Mouse (Mus musculus) skeletal muscle tissue, adult 2 months (tissue): Measurements from ENCODE around the gene Bud23.
"Not testable (repeated sequence)": the region's sequence is repeated elsewhere in the genome, so short reads cannot be mapped to it uniquely, and the experiment has no call there.

Experiments
- DNase-seq: peaks from one replicate; pipeline ENCODE4 v3.0.0-alpha.2; 2012; ENCODE audit warnings: low read depth, low spot score

Gene Bud23

GRCm38 (mm10) chr5:135072061-135072460, 7.3 kb upstream of the Bud23 start:
- no peak for DNase-seq

- DNase-seq: no peak
These were observed 5.7 kb upstream of the Bud23 start for GRCm38 (mm10) chr5:135070448-135070847.

GRCm38 (mm10) chr5:135066008-135066407, 1.2 kb upstream of the Bud23 start:
- no peak for DNase-seq

GRCm38 (mm10) chr5:135064382-135064766, 385 bp downstream of the Bud23 start:
- DNase-seq: no peak

GRCm38 (mm10) chr5:135063629-135064381, 954 bp downstream of the Bud23 start, which contains the start of gene Dnajc30:
Dnajc30 (plus strand) TSS chr5:135064202.
- DNase-seq: peak; percentile 97

- DNase-seq: no peak
These were observed 11.4 kb downstream of the Bud23 start for GRCm38 (mm10) chr5:135053356-135053755.

- DNase-seq: not testable (repeated sequence)
These were observed 15.5 kb downstream of the Bud23 start for GRCm38 (mm10) chr5:135049268-135049667.

GRCm38 (mm10) chr5:135048539-135048938, 16.2 kb downstream of the Bud23 start:
- DNase-seq: no peak

- DNase-seq: no peak
These were observed 20.2 kb downstream of the Bud23 start for GRCm38 (mm10) chr5:135044575-135044974.

GRCm38 (mm10) chr5:135042105-135042788, 22.5 kb downstream of the Bud23 start:
- no peak for DNase-seq

- DNase-seq: no peak
These were observed 24.0 kb downstream of the Bud23 start for GRCm38 (mm10) chr5:135040777-135041176.

- no peak for DNase-seq
These were observed 24.7 kb downstream of the Bud23 start for GRCm38 (mm10) chr5:135040059-135040458.

GRCm38 (mm10) chr5:135039541-135039940, 25.2 kb downstream of the Bud23 start:
- no peak for DNase-seq

GRCm38 (mm10) chr5:135037946-135038345, 26.8 kb downstream of the Bud23 start:
- DNase-seq: no peak

- no peak for DNase-seq
These were observed 29.0 kb downstream of the Bud23 start for GRCm38 (mm10) chr5:135035608-135036359.

GRCm38 (mm10) chr5:135034593-135034992, 30.2 kb downstream of the Bud23 start:
- no peak for DNase-seq

- no peak for DNase-seq
These were observed 32.2 kb downstream of the Bud23 start for GRCm38 (mm10) chr5:135032581-135032980.

- DNase-seq: no peak
These were observed 35.5 kb downstream of the Bud23 start for GRCm38 (mm10) chr5:135029007-135029854.

- no peak for DNase-seq
These were observed 38.9 kb downstream of the Bud23 start for GRCm38 (mm10) chr5:135025899-135026298.

- no peak for DNase-seq
These were observed 40.0 kb downstream of the Bud23 start for GRCm38 (mm10) chr5:135024665-135025224.
